Mouse (Mus musculus): ENCODE results near the gene Bbs2. TPM values are rescaled to one million over a fixed set of nuclear protein-coding genes. Genes with fewer than 3 reads are reported as not detected.
"Not testable (repeated sequence)": the region's sequence is repeated elsewhere in the genome, so short reads cannot be mapped to it uniquely, and the experiment has no call there.

The Bbs2 gene
- 7.3 and 8.7 TPM in 2 replicates for total RNA-seq (2015)
- total RNA-seq (2017) = 4.2 and 5.0 TPM in 2 replicates

DNA sequence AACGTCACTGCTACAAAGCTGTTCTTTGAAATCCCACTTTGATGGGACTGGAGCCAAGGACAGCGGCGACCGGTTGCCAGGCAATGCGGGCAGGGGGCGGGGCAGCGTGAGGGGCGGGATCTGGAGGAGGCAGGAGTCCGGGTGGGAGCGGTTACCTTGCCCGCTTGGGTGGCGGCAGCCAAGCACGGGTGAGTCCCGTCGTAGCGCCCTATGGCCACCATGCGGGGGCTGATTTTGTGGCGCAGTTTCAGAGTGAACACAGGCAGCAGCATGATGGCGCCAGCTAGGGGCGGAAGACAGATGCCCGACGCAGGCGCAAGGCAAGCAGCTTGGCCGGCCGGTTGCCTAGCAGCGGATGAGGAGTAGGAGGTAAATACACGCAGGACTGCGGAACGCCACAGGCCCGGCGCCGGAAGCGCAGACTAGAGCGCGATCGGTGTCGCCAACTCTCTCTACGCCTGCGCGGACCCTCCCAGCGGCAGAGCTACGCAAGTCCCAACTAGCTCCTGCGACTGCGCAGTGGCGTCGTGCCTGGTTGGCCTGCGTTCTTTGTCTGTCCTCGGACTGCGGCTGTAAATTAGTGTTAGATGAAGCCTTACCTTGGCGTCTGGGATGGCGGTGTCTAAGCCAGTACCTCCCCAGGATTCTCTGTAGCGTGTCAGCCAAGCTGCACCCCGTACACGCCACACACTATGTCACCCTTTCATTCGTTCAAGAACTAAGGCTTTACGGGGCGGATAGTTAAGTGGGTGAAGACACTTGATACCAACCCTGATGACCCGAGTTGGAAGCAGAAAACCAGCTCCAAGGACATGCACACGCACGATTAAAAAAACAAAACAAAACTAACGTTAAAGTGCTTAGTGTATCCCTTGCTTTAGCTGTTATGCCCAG, at the start of gene Bbs2:
TSS of gene Bbs2 (minus strand) at position 848 of the 894 bp plus-strand sequence.
- ATAC-seq (ENCODE audit: poor library complexity, severe bottlenecking) = peak; percentile 99

DNA sequence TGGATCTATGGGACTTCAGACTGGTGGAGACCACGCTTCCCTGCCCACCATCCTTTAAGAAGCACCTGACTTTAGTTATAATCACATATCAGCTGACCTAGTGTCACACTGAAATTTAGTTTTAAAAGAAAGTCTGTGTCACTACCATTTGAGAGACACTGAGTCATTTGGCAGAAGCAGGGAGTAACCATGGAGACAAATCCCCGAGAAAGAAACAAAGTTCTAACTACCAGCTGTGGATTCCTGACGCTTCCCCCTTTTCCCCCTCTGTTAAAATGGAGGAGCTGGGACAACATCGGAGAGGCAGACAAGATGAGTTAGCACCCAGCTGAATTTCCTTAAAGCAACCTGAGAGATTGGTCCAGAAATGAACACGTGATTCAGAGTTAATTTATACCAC, 49.5 kb upstream of the Bbs2 start:
- no peak for ATAC-seq (ENCODE audit: poor library complexity, severe bottlenecking)

DNA sequence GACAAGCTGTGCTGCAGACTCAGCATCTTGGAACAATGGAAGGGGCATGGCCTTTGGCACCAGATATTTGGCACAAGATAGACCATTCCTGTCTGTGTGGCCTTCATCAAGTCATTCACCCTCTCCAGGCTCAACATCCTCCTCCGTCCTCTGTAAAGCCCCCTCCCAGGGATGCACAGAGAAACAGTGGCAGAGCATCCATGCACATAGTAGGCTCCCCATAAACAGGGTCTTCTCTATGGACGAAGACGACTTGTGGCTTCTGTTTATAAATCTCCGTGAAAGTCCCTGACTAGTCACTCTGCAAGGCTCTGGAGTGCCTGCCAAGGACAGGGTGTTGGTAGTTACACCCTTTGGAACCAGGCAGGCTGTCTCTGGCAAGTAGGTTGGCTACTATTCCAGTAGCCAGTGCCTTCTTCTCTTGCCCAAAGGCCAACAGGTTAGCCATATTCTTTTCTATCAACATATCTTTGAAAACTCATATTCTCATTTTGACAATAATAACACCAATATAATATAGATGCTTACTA, 41.6 kb upstream of the Bbs2 start:
- no peak for ATAC-seq (ENCODE audit: poor library complexity, severe bottlenecking)

DNA sequence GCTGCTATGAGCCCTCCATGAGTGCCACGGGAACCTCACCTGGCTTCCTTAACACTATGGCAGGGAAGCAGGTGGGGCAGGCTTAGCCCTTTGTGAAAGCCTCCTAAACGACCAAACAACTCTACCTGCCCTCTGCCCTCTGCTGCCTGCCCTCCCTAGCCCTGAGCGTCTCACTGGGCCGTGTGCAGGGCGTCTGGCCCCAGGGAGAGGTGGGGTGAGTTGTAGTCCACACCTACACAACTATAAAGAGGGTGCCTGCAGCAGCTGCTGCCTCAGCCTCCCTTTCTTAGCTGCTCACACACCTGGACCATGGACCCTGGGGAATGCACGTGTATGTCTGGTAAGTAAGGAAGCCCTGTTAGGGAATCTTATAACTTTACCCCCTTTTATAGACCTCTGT, 38.2 kb upstream of the Bbs2 start, which contains the start of gene Mt4:
TSS of gene Mt4 (plus strand) at position 265 of the 400 bp plus-strand sequence.
- no peak for ATAC-seq (ENCODE audit: poor library complexity, severe bottlenecking)

DNA sequence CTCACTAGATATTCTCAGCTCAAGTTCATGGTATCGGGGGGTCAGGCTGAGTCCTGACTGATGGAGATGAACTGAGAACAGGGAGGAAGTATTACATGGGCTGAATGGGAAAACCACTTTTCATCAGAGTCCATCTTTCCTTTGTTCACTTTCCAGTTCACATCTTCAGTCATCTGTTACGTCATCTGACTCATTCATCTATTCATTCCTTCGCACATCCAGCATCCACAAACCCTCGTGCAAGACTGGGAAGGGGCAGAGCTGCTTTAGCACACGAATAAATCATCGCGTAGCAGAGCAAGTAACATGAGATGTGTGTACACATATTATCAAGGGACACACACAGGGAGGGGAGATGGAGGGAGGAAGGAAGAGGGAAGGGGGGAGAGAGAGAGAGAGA, 37.5 kb upstream of the Bbs2 start:
- ATAC-seq (ENCODE audit: poor library complexity, severe bottlenecking) = no peak

DNA sequence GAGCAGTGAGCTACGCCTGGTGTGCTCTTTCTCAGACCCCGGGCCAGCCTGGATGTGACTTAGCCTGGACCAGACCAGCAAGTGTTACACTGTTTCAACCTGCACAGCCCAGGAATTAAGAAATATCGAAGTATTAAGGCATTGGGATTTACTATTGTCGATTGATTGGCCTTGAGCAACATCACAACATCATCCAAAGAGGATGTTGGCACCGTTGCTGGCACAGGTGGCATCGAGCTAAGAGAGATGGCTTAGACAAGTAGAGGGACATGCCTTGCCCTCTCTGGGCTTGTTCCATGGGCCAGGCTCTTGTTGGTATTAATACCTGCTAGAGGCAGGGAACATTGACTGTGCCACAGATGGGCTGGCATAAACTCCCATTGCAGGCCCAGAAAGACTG, 36.8 kb upstream of the Bbs2 start:
- no peak for ATAC-seq (ENCODE audit: poor library complexity, severe bottlenecking)

DNA sequence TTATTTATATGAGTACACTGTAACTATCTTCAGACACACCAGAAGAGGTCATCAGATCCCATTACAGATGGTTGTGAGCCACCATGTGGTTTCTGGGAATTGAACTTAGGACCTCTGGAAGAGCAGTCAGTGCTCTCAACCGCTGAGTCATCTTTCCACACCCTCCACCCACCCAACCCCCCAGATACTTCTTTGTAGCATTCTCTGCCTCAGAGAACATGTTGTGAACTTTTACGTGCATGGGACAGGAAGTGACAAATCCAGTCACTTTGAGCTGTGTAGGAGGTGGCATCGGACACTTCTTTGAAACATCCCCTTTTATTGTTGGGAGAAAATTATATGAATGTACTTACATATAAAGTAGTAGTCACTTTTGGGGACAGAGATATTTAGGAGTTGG, 35.9 kb upstream of the Bbs2 start:
- not testable (repeated sequence) for ATAC-seq (ENCODE audit: poor library complexity, severe bottlenecking)

DNA sequence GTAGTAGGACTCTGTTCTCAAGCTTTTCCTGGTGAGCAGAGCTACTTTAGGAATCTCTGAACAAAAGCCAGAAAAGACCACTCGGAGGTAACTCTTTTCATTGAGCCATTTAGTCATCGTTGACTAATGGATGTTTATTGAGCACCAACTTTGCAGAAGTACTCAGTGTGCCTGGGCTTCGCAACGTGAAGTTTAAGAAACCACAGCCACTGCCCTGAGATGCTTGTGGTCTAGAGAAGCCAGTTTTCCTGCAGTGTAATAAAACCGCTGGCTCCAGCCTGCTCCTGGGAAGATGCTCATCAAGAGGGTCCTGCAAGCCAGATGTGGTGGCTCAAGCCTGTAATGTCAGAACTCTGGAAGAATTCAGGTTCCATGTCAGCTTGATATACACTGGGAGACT, 33.4 kb upstream of the Bbs2 start:
- no peak for ATAC-seq (ENCODE audit: poor library complexity, severe bottlenecking)

DNA sequence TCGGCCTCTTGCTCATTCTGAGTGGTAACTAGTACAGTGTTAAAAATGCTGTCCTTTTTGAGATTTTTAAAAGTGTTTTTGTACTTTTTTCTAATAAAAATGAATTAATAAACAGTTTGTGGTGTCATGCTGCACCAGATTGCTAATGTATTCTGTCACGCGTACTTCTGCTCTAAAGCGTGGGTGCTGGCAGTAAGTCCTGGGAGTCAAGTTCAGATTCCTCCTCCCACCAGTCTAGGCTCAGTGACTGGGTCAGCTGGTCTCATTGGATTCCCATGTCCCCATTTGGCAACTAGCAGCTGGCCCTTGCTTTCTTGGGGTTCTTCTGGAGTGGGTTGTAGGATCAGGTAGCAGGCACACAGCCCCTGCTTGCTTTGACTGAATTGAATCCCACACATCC, 31.4 kb upstream of the Bbs2 start:
- ATAC-seq (ENCODE audit: poor library complexity, severe bottlenecking) = no peak

DNA sequence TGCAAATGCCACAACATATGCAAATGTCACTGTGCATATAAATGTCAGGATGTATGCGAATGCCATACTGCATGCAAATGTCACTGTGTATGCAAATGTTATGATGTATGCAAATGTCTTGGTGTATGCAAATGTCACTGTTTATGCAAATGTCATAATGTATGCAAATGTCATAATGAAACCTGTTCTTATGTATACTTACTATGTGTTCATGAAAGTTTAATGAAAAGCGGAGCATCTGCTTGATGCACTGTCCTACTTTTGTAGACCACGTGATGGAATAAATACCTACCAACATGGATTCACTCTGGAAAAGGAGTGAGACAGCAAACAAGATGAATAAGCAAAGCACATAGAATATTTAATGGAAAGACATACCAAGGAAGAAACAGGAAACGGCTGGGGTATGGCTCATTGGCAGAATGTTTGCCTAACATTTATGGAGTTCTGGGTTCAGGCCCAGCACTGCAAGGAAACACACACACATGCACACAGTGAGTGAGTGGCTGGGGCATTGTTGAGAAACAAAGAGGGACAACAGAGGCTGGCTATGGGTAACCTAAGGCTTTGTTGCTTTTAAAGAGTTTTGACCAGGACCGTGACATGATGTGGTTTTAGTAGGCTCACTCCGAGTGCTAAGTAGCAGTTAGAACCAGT, 30.5 kb upstream of the Bbs2 start:
- ATAC-seq (ENCODE audit: poor library complexity, severe bottlenecking) = no peak

DNA sequence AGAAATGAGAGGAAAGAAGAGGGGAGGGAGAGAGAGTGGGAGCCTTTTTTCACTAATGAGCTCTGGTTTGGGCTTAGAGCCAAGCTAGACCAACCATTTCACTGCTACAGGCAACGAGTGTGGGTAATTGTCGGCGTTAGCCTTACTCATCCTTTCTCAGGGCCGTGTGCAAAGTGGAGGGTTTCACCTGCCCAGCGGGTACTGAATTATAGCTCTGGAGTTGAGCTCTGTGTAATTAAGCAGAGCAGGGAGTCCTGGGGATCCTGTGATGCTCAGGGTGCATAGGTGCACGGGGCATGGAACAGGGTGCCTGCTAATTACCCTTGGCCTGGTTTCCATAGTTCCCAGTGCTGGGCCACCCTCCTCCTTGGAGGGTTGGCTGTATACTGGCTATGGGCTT, 29.0 kb upstream of the Bbs2 start:
- ATAC-seq (ENCODE audit: poor library complexity, severe bottlenecking) = no peak

DNA sequence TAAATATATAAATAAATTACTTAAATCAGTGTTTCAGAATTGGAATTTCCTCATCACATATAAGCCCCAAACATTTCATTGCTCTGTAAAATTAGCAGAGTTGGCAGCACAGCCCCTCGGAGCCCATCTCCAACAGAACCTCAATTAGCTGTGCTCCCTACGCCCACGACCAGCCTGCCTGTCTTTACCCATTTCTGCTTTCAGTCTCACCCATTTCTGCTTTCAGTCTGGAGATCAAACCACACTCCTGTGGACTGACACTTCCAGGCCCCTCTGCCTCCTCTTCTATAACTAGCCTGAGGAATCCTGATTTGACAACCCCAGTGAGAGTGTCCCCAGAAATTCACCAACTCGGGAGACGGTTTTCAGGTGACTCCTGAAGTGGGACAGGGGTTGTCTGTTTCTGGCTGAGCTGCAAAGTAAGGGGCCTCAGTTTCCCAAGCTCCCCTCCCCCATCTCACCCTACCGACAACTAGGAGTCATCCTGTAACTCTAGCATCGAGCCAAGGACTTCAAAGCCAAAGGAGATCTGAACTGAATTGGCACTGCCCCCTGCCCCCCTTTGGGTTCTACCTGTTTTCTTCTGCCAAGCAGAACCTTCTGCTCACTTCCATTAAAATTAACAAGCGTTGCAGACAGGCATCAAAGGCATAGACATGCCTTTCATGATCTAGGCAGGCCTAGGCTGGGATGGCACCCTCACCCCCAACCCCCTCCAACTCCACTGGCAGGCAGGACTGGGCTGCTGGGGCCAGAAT, 24.2 kb upstream of the Bbs2 start:
- ATAC-seq (ENCODE audit: poor library complexity, severe bottlenecking) = peak; percentile 83

DNA sequence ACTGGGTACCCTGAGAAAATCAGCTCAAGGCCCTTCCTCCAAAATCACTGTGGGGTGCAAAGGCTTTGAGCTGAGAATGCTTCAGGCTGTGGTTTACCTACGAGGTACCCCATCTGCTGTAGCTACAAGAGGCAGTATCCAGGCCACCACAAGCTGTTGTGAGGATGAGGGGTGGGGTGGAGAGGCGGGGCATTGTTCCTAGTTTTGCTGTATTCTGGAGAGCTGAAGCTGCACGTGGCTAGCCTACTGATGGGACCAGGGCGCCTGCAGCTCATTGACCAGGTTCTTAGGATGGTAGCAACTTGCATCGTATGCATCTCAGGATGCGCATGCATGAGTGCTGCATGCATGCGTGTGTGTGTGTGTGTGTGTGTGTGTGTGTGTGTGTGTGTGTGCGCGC, 22.9 kb upstream of the Bbs2 start:
- no peak for ATAC-seq (ENCODE audit: poor library complexity, severe bottlenecking)

DNA sequence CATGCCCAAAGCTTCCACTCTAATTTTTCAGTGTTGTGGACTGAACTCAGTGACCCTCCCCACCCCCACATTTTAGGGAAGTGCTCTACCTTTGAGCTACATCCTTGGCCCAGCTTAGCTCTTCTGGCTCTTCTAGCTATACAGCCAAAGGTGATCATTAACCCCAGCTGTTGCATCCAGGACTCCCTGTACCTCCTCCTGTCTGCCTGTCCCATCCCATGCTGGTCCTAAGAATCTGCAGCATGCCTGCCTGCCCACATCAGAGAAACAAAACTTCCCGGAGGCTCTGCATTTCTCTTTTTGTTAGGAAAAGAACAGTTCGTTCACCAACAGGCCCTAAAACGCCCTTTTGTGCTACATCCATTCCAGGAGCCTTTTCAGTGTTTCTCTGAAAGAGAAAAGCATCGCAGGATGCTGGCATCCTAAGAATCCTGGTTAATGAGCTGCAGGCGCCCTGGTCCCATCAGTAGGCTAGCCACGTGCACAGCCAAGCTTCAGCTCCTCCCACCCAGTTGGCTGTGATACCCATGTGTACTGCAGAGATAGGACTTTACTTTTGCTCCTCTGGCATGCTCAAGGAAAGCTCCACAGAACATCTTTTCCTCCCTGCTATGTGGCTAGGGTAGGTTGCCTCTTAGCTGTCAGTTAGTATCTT, 20.2 kb upstream of the Bbs2 start:
- no peak for ATAC-seq (ENCODE audit: poor library complexity, severe bottlenecking)

DNA sequence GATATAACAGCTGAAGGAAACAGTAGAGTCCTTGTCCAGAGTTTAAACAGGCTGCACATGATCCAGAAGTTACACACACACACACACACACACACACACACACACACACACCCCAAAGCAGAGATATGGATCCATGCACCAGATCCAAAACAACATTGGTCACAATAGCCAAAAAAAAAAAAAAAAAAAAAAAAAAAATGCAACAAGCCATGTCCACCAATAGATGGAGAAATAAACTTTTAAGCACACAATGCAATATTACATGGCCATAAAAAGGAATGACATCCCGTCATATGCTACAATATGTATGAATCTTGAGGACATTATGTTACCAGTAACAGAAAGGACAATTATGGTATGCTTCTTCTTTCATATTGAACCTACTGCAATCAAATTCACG, 15.2 kb upstream of the Bbs2 start:
- no peak for ATAC-seq (ENCODE audit: poor library complexity, severe bottlenecking)

DNA sequence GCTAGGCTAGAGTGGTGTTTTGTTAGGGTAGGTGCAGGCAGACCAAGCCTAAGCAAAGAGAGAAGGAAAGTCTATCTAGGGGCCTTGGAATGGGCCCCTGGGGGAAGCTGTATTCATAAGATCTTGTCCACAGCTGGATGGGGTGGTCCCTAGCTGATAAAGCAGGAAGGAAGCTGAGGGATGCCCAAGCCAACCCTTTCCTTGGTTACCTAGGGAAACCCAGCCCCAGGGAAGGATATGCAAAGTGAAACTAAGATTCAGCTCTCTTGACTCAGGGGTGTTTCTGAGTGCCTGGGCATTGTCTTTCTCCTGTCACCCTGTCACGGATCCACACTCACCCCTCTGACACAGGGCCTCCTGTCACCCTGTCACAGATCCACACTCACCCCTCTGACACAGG, 14.7 kb upstream of the Bbs2 start:
- no peak for ATAC-seq (ENCODE audit: poor library complexity, severe bottlenecking)

DNA sequence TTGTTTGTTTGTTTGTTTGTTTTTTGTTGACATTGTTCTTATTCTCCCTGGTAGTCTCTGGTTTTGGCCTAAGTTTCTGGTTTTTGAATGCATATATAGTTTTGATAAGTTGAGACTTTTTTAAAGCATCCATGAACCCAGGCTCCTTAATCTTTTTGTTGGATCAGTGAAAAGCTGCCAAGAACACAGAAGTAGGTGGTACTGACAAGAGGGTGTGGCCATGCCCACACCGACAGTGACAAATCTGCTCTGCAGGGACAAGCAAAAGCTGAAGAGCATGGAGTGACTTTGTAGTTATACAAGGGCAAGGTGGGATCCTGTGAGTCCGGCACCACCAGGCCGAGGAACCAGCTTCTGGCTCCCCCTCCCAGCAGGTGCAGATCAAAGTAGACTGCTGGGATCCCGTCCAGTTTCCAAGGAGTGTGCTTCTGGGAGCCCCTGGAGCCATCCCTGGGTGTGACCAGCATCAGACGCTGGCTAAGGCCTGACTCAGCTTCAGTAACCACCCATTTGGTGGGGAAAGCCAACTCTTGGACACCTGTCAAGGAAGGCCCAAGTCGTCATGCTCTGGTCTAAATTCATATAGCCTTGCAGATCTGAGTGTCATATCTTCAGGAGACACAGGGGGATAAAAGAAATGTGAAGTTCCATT, 11.9 kb upstream of the Bbs2 start:
- no peak for ATAC-seq (ENCODE audit: poor library complexity, severe bottlenecking)

DNA sequence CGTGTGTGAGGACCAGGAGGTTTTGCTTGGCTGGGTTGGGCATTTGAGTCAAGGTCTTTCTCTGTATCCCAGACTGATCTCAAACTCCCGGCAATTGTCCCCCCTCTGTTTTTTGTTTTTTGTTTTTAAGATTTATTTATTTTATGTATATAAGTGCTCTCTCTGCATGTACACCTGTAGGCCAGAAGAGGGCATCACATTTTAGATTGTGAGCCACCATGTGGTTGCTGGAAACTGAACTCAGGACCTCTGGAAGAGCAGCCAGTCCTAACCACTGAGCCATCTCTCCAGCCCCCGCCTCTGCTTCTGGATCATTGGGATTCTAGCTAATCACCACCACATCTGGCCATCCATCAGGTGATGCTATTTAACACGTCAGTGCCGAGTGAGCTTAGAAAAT, 11.1 kb upstream of the Bbs2 start:
- no peak for ATAC-seq (ENCODE audit: poor library complexity, severe bottlenecking)

DNA sequence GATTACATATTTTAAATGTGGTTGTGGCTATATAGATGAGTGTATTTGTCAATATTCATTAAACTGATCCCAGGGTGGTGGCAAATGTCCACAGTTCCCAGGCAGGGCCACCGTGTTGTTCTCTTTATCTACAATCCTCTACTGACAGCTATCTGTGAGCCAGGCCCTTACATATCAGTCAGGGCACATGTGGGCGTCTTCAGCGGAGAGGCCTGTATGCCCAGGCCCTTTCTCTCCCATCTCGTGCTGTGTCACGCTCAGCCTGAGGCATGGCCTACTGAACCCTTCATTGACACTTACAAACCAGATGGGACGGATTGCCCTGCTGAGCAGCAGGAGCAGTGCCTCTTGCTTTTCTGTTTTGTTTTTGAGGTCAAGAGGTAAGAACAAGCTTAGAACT, 10.7 kb upstream of the Bbs2 start:
- ATAC-seq (ENCODE audit: poor library complexity, severe bottlenecking) = no peak

DNA sequence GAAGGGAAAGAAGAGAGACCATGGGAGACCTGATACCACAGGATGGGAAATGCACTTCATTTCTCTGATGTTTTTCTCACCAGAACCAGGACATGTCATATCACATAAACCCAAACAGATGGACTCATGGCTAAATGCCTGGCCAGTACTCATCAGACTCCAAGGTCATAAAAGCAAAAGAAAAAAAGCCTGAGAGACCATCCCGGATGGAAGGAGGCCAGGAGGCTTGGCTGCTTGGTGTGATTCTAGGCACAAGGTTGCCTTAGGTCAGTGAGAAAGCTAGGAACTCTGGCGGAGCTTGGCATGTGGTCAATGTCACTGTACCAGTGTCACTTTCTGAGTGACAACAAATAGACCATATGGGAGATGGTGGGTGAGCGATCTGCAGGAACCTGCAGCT, 9.1 kb upstream of the Bbs2 start:
- no peak for ATAC-seq (ENCODE audit: poor library complexity, severe bottlenecking)

All from megakaryocyte, adult 5-6 weeks (primary cell).